Mouse (Mus musculus) MN1 (cell line): Measurements from ENCODE around the gene Rpl39.

Source experiments
- DNase-seq: peaks from one replicate; pipeline ENCODE4 v3.0.0-alpha.2; 2016; ENCODE audit warnings: low spot score

The Rpl39 gene

DNA sequence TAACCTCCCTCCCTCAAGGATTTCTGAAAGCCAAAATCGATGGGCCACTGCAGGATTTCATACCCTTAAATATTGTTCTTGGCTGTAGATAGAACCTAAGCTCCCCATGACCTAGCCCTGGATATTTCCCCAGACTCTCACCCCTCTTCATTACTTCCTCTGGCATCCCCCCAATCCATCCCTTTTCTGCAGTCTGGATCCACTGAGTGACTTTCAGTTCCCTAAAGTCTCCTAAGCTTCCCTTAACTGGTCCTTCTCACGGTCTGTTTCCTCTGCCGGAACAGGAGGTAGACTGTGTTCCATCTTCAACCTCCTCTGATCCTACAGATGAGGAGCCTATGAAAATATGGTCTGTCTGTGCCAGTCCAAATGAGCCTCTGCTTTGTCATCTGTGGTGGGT lies 17.9 kb downstream of the Rpl39 start:
- DNase-seq: no peak

DNA sequence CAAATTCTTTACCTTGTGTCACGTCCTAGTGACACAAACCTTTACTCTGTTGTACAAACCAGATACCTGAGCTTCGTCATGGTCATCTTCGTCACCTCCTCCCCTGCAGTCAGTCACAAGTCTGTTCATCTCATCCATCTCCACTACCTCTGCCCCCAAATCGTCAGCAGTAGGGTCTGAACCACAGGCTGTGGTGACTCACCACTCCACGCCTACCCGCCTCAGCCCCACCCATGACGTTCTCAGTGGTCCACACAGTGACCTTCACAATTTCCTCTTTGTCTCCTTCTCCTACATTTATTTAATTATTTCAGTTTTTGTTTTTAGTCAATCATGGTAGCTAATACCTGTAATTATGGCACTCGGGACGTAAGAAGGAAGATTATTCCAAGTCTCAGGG lies 21.3 kb downstream of the Rpl39 start:
- DNase-seq: no peak

DNA sequence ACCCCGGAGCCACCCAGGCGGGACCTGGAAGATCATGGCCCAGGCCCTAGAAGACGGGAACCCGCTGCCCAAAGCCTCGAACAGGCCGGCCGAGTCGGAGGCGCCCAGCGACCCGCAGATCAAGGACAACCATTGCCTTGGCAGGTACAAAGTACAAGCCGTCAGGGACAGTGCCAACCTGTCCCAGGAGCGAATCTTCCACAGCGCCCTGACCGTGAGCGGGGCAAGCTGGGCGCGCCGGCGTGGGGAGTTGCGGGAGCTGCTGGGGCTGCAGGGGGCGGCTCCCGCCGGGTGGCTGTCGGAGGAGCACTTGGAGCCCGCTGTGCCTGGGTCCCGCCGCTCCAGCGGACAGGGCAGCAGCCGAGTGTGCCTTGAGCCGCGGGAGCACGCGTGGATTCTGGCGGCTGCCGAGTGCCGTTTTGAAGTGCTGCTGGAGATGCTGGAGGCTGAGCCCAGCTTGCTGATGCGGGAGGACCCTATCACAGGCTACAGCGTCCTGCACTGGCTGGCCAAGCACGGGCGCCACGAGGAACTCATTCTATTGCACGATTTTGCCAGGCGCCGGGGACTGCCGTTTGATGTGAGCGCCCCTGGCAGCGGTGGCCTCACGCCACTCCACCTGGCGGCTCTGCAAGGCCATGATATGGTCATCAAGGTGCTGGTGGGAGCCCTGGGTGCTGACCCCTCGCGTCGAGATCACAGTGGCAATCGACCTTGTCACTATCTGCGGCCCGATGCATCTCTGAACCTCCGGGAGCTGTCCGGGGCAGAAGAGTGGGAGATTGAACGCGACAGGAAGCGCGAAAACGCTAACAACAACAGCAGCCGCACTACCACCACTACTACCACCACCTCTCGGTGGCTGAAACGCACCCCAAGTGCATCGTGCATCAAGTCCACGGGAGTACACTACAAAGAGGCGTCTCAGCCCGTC lies 36.0 kb downstream of the Rpl39 start:
- DNase-seq: peak; percentile 10

DNA sequence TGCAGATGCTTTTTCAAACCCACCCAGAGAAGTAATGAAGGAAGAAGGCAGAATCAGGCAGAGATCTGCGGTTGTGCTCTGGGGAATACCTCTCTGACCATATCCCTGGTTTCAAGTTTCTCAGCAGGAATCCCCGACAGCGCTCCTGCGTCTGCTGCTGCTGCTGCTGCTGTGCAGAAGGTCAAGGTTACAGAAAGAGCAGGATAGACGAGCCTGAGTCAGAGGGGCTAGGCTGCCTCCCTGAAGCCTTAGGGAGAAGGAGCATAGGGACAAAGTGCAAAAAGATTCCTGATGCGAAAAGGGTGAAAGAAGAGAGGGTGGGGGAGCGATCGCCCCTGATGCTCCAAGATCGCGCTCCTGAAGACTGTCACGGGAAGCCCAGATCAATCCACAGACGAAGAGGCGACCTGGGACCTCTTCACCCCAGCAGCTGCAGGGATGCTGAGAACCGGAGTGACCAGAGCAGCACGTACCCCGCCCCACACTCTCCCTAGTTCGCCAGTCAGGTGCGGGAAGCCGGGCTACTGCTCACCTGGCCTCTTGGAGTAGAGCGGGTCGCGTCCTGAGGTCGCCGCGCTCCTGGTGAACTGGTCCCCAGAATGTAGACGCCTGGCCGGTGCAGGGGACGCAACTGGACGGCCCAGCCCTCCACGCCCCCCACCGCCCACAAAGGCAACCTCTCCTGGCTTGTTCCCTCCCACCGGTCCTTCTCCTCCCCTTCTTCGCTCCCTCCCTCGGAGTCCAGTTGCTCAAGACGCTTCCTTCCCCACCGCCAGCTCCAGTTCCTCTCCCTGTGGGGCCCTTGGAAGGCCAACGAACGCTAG lies 36.9 kb downstream of the Rpl39 start, which contains the start of gene Sowahd:
Gene Sowahd (plus strand): TSS at position 780 of the 824 bp plus-strand sequence.
- DNase-seq: no peak

DNA sequence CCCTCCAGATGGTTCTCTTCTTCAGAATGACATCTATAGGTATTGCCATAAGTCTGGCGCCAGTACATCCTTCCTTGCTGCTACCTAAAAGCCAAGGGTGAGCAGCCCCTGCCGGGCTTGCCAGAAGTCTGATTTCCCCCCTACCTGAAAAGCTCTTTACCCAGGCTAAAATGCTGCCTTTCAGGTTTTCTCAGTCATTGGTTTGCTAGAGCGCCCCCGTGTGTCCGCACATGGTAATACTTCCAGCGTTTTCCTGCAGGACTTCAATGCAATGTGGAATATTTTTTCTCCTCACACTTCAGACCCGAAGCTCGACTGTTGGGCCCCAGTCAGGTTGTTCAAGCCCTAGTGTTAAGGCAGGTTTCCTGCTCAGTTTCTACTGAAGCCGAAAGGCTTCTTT lies 42.5 kb downstream of the Rpl39 start:
- peak; percentile 40 for DNase-seq
